ENCODE assay signal across 8 mouse cellular contexts in the genomic region with DNA sequence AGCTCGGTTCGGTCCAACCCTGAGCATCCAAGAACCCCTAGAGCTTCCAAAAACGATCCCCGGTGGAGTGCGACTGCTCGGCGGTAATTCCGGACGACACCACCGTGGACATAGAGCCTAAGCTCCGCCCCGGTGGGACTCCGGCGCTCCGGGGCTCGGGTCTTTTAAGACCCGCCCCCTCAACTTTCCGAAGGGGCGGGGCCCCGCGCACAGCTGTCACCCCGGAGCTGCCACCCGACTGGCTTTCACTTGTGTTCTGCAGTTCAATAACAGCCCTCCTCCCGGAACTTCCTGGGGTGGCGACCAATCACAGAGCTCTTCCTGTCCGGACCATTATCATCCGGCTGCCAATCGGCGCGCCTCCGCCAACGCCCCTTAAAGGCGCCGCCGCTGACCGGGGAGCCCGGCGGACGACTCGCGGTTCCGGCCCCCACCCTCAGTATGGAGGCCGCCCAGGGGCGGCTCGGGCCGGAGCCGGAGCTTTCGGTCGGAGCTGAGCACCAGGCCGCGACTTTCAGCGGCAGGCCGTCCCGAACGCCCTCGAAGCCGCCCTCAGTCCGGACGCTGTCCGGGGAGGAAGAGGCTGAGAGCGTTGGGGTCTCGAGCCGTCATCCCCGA. TPM values are rescaled to one million over a fixed set of nuclear protein-coding genes. Genes with fewer than 3 reads are reported as not detected.
DNase-seq lines count a peak whose midpoint lies in the region; ATAC-seq and TF ChIP-seq lines count a peak whose summit lies in the region.

A gene (plus strand): TSS at position 361 of the 618 bp plus-strand sequence.

- peak within 1 kb of the TSS; percentile 91 for H3K9ac ChIP-seq in kidney, embryonic 16.5 days (replicated peaks; ENCODE audit: low read length)
- H3K9ac ChIP-seq in liver, adult 2 months (ENCODE audit: low read depth, low read length) = peak within 1 kb of the TSS; percentile 91

- H3K79me2 ChIP-seq in liver, adult 2 months (ENCODE audit: control insufficient read depth, insufficient read depth, low read length) = no peaks in the 10 kb centered on the region
- peaks cover 23% of the 10 kb centered on the region for H3K79me2 ChIP-seq in myocyte (ENCODE audit: control insufficient read depth, insufficient read depth)

- H3K4me1 ChIP-seq in bone marrow macrophage, adult 2 months (ENCODE audit: control insufficient read depth, insufficient read depth, low read length) = peaks cover 21% of the 10 kb centered on the region
- H3K4me1 ChIP-seq in embryonic fibroblast, embryonic 13.5 days (ENCODE audit: control insufficient read depth, insufficient read depth, low read length) = no peaks in the 10 kb centered on the region
- peaks cover 34% of the 10 kb centered on the region for H3K4me1 ChIP-seq in heart, embryonic 10.5 days
- H3K4me1 ChIP-seq in kidney, embryonic 16.5 days (ENCODE audit: insufficient read depth, low read length) = peaks cover 27% of the 10 kb centered on the region
- H3K4me1 ChIP-seq in liver, adult 2 months (ENCODE audit: control insufficient read depth, insufficient read depth, low read length) = peaks cover 16% of the 10 kb centered on the region

- 0 out of 2 replicates have a peak, but pooled peaks have one; percentile 15 for TF ChIP-seq POLR2A in bone marrow macrophage, adult 2 months (IDR thresholded peaks at IDR 0.05; ENCODE audit: borderline replicate concordance, low read depth, low read length)
- peak; percentile 74 for TF ChIP-seq POLR2A in embryonic fibroblast, embryonic 13.5 days (IDR thresholded peaks at IDR 0.05; ENCODE audit: low read depth, low read length)
- TF ChIP-seq POLR2A in liver, adult 2 months (IDR thresholded peaks at IDR 0.05; ENCODE audit: extremely low read depth, insufficient read depth, low read length) = peak; percentile 79
- TF ChIP-seq POLR2A in myocyte (IDR thresholded peaks at IDR 0.05; ENCODE audit: insufficient read length, low read depth) = peak; percentile 64

- H3K27ac ChIP-seq in bone marrow macrophage, adult 2 months (ENCODE audit: insufficient read depth, low read depth, low read length) = peak within 1 kb of the TSS; percentile 82
- peak within 1 kb of the TSS; percentile 93 for H3K27ac ChIP-seq in embryonic fibroblast, embryonic 13.5 days (ENCODE audit: insufficient read depth, low read length)
- peak within 1 kb of the TSS; percentile 95 for H3K27ac ChIP-seq in heart, embryonic 10.5 days
- H3K27ac ChIP-seq in kidney, embryonic 16.5 days (ENCODE audit: low read length) = peak within 1 kb of the TSS; percentile 93
- H3K27ac ChIP-seq in liver, adult 2 months (replicated peaks; ENCODE audit: insufficient read depth, low read depth, low read length) = peak within 1 kb of the TSS; percentile 98

- no peaks in the 10 kb centered on the region for H3K27me3 ChIP-seq in heart, embryonic 10.5 days (ENCODE audit: insufficient read depth, poor library complexity, severe bottlenecking)
- no peaks in the 10 kb centered on the region for H3K27me3 ChIP-seq in kidney, embryonic 16.5 days (ENCODE audit: insufficient read depth, low read length)
- H3K27me3 ChIP-seq in liver, adult 2 months (ENCODE audit: control insufficient read depth, insufficient read depth, low read length) = no peaks in the 10 kb centered on the region
- H3K27me3 ChIP-seq in myocyte (ENCODE audit: control insufficient read depth, insufficient read depth, insufficient read length) = no peaks in the 10 kb centered on the region
- no peaks in the 10 kb centered on the region for H3K27me3 ChIP-seq in splenic B cell, adult 2 months (ENCODE audit: control insufficient read depth, insufficient read depth, low read length, poor library complexity, severe bottlenecking)

- peak within 1 kb of the TSS; percentile 85 for H3K4me2 ChIP-seq in kidney, embryonic 16.5 days (replicated peaks; ENCODE audit: low read depth, low read length)
- H3K4me2 ChIP-seq in myocyte (ENCODE audit: low read depth) = peak within 1 kb of the TSS; percentile 97

- TF ChIP-seq CTCF in bone marrow macrophage, adult 2 months (IDR thresholded peaks at IDR 0.05; ENCODE audit: low read depth, low read length) = no peak
- TF ChIP-seq CTCF in embryonic fibroblast, embryonic 13.5 days (IDR thresholded peaks at IDR 0.05; ENCODE audit: borderline replicate concordance, insufficient read depth, low read length) = no peak
- TF ChIP-seq CTCF in liver, adult 2 months (IDR thresholded peaks at IDR 0.05; ENCODE audit: low read depth, low read length) = no peak

- ATAC-seq in kidney, embryonic 16.5 days (ENCODE audit: low FRiP score, low TSS enrichment) = peak; percentile 92

- under 1% methylated on average over 64 of the region's 64 CpGs for WGBS in heart, embryonic 10.5 days
- WGBS in kidney, embryonic 16.5 days = under 1% methylated on average over 64 of the region's 64 CpGs
- under 1% methylated on average over 63 of the region's 64 CpGs for WGBS in liver, adult 2 months

- peak within 1 kb of the TSS; percentile 75 for H3ac ChIP-seq in myocyte (ENCODE audit: control insufficient read depth, insufficient read length)

- 0 out of 2 replicates have a peak, but pooled peaks cover 2% of the 10 kb centered on the region for H3K36me3 ChIP-seq in heart, embryonic 10.5 days
- H3K36me3 ChIP-seq in kidney, embryonic 16.5 days (ENCODE audit: insufficient read depth, low read length) = no peaks in the 10 kb centered on the region
- H3K36me3 ChIP-seq in liver, adult 2 months (ENCODE audit: control insufficient read depth, insufficient read depth, low read length) = no peaks in the 10 kb centered on the region
- H3K36me3 ChIP-seq in myocyte (ENCODE audit: control insufficient read depth, insufficient read depth) = no peaks in the 10 kb centered on the region
- no peaks in the 10 kb centered on the region for H3K36me3 ChIP-seq in splenic B cell, adult 2 months (ENCODE audit: control insufficient read depth, insufficient read depth, low read length, poor library complexity, severe bottlenecking)

- no peaks in the 10 kb centered on the region for H3K9me3 ChIP-seq in heart, embryonic 10.5 days
- no peaks in the 10 kb centered on the region for H3K9me3 ChIP-seq in kidney, embryonic 16.5 days (ENCODE audit: low read length)

- peak within 1 kb of the TSS; percentile 84 for H3K4me3 ChIP-seq in bone marrow macrophage, adult 2 months (ENCODE audit: insufficient read depth, low read length)
- H3K4me3 ChIP-seq in embryonic fibroblast, embryonic 13.5 days (ENCODE audit: insufficient read depth, low read length) = peak within 1 kb of the TSS; percentile 95
- peak within 1 kb of the TSS; percentile 81 for H3K4me3 ChIP-seq in heart, embryonic 10.5 days
- H3K4me3 ChIP-seq in kidney, embryonic 16.5 days (ENCODE audit: low read length) = peak within 1 kb of the TSS; percentile 85
- peak within 1 kb of the TSS; percentile 100 for H3K4me3 ChIP-seq in liver, adult 2 months (ENCODE audit: insufficient read depth, low read depth, low read length)
- H3K4me3 ChIP-seq in myocyte = peak within 1 kb of the TSS; percentile 66

- DNase-seq in A20 (ENCODE audit: low read depth, low spot score) = peak; percentile 97
- peak; percentile 99 for DNase-seq in heart, embryonic 10.5 days (ENCODE audit: low spot score)
- DNase-seq in liver, adult 2 months (ENCODE audit: extremely low read depth, low read depth, low spot score) = peak; percentile 97
- peak; percentile 97 for DNase-seq in splenic B cell, adult 2 months (ENCODE audit: low read depth, low spot score)

TF ChIP-seq in myocyte, 11 proteins besides CTCF, POLR2A, EP300 and RAD21:
- TF ChIP-seq MYOG (IDR thresholded peaks at IDR 0.05; ENCODE audit: control insufficient read depth in 1 of 3, insufficient read depth in 1 of 3, insufficient read length in 2 of 3, low read depth in 2 of 3) (peak; percentile 44 to 82 (median 80)), USF1 (IDR thresholded peaks at IDR 0.05; ENCODE audit: low read depth) (no peak), POLR2AphosphoS2 (IDR thresholded peaks at IDR 0.05; ENCODE audit: insufficient read length, low read depth) (peak; percentile 57), MYOD1 (IDR thresholded peaks at IDR 0.05; ENCODE audit: control insufficient read depth in 1 of 3, insufficient read length in 2 of 3, low read depth in 2 of 3) (peak in 2 of 3 experiments; percentile 55 to 77)

RNA-seq across cellular contexts. Expression of the gene that starts here (rescaled TPM):
- 30.5 and 36.9 TPM in 2 replicates for polyA plus RNA-seq in bone marrow macrophage, adult 2 months (2012; ENCODE audit: insufficient read depth, insufficient read length, missing spikeins)
- 9.7 and 11.2 TPM in 2 replicates for polyA plus RNA-seq in embryonic fibroblast, embryonic 13.5 days (2011; ENCODE audit: insufficient read length, low read depth, missing spikeins)
- polyA plus RNA-seq in heart, embryonic 10.5 days (2016; fragmentation: Nextera tagmentation; extraction: Ambion mirVana) = 8.2 and 9.0 TPM in 2 replicates
- 8.0 and 9.1 TPM in 2 replicates for polyA plus RNA-seq in kidney, embryonic 16.5 days (2015; fragmentation: Nextera tagmentation; extraction: Ambion mirVana)
- total RNA-seq in liver, adult 2 months (2014; rRNA removed) = 6.1 and 6.5 TPM in 2 replicates
- polyA plus RNA-seq in liver, adult 2 months (2012; rRNA removed) = 10.5 and 11.2 TPM in 2 replicates
- polyA plus RNA-seq in myocyte (2012; fragmentation: generic; extraction: Trizol) = 27.2 TPM

Comparison
In these comparisons a context has a peak if more than half of its experiments do, and no peak if none do; other contexts are left out.
1. Peak in every context shown above with its lines: DNase-seq, ATAC-seq, H3K4me3 ChIP-seq and H3K27ac ChIP-seq.
2. POLR2A ChIP-seq: peak in every context shown above with its lines; median percentile 79 in liver, adult 2 months; 74 in embryonic fibroblast, embryonic 13.5 days; 64 in myocyte; 15 in bone marrow macrophage, adult 2 months.